Mouse (Mus musculus) gastrocnemius, postnatal 10 days (tissue): ENCODE data around the gene Gm9573. TPM values are rescaled to one million over a fixed set of nuclear protein-coding genes. Genes with fewer than 3 reads are reported as not detected.

Experiments used
- DNase-seq: peaks from one replicate; pipeline ENCODE4 v3.0.0; 2021; ENCODE audit warnings: mixed read lengths
- long read RNA-seq, 2 experiments: library from polyadenylated mRNA; stranded (forward); transcript quantifications; one replicate each; pipeline ENCODE4 v2.0.0; 2021
- total RNA-seq, 2 experiments: library from RNA; stranded (reverse); gene quantifications; 2 replicates each; pipeline ENCODE4 v1.2.3; 2021

Gene Gm9573
- not detected for total RNA-seq
- long read RNA-seq, experiment 1: 0 reads
- long read RNA-seq, experiment 2: 0 reads

DNA sequence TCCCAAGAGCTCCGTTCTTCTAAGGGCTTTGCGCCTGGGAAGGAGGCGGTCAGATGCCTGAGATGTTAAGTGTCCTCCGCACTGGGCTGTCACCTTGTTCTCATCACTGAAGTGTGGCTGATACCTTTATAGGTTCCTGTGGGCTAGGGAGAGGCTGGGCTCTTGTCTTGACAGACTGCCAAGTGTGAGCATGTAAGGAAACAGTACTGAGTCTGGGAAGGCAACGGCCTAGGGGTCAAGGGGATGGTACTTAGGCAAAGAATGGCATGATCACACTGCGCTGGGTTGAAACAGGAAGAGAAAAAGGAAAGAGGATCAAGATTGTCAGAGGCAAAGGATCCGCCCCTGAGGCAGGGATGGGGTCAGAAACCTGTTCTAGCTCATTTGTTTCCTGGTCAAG is at the start of gene Gm9573:
TSS of gene Gm9573 (minus strand) at position 101 of the 400 bp plus-strand sequence.
- DNase-seq: no peak

DNA sequence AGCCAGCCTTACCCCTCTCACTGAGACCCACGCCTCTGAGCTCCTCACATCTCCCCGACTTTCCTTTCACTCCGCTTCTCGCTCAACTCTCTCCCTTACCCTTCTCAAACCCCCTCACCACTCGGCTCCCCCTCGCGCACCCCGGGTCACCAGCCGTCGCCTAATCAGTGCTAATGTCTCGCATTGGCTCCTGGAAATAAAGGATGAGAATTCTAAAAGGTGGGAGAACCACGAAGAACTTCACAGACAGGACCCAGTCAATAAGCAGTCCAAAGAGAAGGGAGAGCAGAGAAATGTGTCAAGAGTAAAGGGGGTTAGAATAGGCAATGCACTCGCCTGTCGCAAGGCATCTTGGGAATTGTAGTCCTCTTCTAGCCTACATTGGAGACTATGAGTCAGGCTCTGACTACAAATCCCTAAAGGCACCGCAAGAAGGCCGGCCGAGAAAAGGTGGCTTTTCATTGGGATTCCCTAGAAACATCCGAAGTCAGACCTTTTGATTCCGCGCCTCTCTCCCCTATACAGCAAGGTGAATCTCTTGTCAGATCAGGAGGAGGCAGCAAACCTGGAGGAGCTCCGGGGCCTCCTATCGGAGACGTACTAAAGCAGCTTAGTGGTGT is 47.1 kb upstream of the Gm9573 start, which contains the start of gene Gtf2h4:
TSS of gene Gtf2h4 (minus strand) at position 324 of the 620 bp plus-strand sequence.
- peak; percentile 75 for DNase-seq

DNA sequence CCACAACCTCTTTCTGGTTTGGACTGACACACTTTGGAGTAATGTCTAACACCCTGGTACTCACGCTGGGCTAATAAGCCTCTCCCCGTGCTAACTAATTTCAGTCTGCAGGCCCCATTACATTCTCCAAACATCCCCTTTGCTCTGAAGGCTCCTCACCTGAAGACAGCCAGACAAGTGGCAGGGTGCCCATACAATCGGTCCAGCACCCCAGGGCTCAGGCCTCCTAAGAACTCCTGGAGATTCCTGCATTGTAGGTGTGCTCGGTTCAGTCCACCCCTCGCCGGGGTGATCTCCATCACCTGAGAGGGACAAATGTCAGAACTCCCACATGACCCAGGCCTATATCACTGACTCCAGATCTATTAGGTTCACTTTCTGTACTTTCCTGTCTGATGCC is 46.1 kb upstream of the Gm9573 start:
- no peak for DNase-seq

DNA sequence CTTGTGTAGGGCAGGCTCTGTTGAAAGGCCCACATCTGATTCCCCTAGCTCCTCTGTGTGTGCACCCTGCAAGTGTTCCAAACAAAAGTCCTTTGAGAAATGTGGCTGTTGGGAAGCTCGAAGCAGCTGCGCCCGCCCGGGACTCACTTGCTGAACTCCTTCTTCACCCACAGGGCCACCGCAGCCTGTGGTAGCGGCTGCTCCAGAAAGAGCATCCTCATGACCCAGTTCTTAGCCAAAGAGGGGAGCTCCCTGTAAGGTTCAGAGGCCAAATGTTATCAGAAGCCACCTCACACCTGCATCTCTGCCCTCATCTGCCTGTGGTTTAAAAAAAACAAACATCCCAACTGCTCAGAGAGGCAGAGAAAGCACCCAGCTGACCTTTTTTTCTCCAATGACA is 45.4 kb upstream of the Gm9573 start:
- no peak for DNase-seq

DNA sequence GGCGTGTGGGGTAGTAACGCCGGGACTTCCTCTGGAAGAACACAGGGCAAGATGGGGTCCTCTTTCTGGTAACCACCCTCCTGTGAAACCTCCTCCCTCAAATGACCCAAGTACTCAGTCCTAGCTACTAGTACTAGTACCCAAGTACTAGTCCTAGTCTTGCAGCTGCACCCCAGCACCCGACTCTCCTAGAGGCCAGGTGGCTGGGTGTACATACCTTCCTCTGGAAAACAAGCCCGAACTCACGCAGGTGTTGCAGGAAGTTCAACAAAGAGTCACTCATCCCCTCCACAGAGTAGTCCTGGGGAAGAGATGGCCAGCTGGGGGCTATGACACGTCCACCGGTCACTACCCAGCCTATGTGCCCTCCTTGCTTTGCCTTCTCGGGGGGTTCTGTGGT is 43.3 kb upstream of the Gm9573 start:
- no peak for DNase-seq

DNA sequence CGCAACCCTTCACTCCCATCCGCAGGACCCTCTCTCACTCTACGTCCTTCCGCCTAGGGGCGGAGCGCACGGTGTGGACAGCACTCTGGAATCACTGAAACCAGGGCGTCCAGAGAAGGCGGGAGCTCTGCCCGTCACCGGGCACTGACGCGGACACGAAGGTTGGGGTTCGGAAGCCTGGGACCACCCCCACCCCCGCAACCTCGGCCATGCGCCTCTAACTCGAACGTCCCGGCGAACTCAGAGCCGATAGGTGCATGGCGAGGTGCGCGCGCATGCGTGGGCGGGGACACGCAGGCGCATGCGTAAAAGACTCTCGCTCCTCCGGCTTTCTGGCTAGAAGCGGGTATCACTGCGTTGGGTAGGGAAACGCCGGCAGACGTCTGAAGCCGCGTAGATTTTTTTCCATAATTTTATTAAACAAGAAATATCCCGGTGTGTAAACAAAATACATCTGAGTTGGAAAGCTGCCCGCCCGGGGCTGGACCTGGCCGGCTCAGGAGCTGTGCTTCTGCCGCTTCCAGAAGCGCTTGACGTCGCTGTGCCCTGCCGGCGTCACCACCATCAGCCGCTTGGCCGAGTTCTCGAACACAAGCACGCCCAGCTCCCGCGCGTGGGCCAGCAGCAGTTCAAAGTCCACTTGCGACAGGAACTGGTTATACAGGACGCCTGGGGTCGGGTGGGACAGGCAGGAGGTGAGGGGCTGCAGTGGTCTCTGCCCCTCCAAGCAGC is 41.1 kb upstream of the Gm9573 start, which contains the start of gene Vars2:
TSS of gene Vars2 (minus strand) at position 259 of the 732 bp plus-strand sequence.
- DNase-seq: peak; percentile 97

DNA sequence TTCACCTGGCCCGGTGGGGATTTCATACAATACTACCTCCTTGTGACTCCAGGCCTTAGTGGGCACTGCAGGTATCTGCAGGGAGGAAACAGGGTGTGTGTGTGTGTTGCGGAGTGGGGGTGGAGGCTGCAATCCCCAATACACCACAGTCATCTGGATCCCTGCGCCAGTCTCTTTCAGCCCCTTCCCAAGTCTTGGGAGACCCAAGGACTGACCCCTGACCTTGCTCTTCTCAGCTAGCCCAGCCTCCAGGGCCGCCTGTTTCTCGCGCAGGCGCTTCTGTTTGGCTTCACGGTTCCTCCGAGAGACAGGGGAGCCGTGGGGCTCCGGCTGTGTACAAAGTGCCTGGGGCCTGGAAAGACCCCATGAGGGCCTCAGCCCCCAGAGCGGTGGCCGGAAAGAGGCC is 40.4 kb upstream of the Gm9573 start:
- DNase-seq: peak; percentile 36

DNA sequence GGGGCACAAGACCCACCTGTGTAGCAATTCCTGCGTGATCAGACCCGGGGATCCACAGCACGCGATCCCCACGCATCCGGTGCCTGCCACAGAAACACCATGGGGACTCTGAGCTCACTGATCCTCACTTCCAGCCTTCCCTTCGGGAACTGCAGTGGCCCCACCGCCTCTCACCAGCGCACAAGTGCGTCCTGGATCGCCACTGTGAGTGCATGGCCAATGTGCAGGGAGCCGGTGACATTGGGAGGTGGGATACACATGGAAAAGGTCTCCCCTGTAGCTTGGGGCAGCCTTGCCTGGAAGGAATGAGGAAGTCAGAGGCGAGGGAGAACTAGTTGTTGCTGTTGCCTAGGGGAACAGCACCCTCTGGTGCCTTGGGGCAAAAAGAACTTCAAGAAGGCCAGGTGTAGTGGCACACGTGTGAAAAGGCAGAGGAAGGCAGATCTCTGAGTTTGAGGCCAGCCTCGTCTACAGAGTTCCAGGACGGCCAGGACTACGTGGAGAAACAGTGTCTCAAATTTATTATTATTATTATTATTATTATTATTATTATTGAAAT is 39.6 kb upstream of the Gm9573 start:
- DNase-seq: no peak

DNA sequence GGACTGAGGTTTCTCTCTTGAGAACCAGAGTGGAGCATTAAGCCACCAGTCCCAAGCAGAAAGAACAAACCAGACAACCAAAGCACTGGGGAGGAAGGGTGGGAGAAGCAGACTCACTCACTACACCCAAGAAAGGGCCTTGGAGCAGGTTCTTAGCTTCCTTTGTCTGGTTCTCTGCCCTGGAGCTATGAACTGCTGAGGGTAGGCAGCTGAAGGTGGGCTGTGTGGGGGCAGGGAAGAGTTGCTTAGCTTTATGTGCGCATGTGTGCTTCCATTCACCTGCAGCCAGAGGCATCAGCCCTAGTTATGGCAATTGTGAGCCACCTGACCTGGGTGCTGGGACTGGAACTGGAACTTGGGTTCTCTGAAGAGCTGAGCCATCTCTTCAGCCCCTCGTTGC is 26.6 kb upstream of the Gm9573 start:
- no peak for DNase-seq

DNA sequence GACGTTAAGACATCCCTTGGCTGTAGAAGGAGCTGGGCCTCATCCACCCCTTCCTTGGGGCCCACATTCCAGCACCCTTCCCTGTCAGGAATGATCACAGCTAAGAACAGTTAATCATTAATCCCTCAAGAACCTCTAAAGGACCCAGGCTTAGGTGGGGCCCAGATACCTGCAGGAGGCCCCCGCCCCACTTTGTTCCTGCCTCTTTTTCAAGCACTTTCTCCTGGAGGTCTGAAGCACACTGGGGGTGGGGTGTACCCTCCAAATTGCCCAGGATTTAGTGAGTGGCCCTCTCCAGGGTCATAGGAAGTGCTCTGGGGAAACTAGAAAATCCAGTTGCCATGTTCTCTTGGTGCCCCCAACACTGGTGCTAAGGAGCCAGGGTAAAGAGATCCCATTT is 23.0 kb upstream of the Gm9573 start:
- DNase-seq: no peak

DNA sequence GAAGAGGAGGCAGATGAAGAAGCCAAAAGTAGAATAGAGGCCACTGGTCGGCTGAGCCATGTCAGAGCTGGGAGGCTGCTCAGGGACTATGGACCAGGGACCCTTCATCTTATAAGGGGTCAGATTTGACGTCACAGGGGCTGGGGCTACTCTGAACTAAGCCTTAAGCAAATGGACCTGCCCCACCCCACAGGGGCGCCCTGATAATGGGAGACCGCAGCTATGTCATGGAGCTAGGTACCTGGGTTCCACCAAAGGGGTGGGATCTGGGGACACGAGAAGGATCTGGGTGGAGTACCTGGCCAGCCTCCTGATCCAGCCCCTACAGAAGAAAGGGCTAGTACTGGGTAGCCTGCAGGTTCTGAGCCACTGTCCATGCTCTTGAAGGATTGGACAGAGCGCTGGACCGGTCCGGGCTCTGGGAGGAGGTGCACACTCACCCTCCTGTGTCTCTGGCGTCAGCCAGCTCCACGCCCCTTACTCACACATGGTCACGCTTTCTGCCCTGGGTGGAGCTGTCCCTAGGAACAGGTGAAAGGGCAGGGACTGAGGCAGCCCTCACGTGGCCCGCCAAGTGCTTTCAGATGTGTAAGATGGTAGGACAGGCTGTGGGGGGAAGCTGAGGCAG is 17.3 kb upstream of the Gm9573 start, which contains the start of gene Mucl3:
TSS of gene Mucl3 (minus strand) at position 87 of the 628 bp plus-strand sequence.
- no peak for DNase-seq

DNA sequence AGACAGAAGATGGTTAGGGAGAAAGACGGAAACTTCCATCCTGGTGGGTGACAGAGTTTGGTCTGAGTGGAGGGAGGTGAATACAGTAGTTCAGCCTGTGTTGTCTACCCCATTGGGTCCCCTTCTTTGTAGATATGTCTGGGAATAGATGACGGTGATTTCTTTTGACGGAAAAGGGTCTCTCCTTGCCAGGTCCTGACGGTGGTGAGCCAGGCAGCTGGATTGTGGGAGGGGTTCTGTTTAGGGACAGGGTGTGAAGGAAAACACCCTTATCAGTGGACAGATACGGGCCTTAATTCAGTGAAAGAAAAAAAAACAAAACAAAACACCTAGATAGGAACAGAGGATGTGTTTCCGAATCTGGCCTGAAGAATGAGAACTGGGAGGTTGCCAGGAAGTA is 12.9 kb upstream of the Gm9573 start:
- DNase-seq: no peak

DNA sequence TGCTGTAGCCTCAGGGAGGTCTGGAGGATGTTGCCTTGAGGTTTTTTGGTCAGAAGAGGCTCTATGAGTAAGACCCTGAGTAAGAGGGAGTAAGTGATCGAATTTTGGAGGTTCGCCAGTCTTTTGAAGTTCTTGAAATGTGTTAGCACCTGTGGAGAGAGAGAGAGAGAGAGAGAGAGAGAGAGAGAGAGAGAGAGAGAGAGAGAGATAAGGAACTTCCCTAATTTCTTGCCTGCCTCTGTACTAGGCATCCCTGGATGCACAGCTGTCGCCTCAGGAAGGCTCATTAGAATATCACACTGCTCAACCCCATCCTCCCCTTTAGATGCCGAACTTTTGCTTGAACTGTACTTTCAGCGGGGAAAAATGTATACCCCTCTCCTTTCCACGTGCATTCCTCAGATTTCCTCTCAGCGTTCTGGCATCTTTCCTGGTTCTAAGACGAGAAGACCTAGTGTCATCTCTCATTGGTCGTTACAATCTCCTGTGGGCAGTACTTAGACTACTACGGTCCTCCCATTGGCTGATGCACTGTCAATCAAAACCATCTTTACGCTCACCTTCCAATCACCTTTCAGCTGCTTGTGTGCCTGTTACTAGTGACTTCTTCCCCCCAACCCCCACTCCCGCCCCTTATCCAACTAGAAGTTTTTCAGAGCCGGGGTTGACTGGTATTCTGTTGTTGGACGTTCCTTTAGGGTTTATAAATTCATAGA is 12.2 kb upstream of the Gm9573 start:
- DNase-seq: peak; percentile 49

DNA sequence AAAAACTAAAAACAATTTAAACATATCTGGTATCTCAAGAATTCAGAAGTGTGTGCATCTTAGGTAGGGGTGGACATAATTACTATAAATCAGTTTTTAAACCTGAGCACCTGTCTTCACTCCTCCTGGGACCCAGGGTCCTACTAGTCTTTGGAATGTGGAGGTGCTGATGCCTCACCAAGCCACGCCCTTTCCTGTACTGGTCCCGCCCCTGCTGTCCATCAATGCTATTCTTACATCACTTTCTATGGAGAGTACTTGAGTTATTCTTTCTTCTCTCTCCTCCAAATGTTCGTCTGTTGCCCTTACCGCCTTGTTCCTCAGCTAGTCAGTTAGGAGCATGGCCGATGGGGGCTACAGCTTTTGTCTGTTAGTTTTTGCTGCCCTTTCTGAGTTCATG is 9.9 kb upstream of the Gm9573 start:
- DNase-seq: no peak

DNA sequence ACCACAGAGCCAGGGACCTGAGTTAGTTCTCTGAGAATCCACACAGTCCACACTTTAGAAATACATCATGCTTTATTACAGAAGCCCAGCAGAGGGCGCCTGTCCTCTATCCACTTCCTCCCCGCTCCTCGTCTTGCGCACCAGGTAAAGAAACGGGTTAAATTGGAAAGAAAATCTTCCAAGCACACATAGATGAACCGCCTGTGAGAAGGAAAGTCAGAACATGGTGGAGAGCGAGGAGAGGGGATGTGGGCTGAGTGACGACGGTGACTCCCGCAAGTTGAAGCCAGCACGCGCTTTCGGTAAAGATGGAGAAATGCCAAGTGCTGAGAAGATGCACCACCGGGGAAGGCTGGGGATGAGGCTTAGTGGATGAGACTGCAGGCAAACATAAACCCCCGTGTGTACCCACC is 9.3 kb upstream of the Gm9573 start:
- peak; percentile 67 for DNase-seq

DNA sequence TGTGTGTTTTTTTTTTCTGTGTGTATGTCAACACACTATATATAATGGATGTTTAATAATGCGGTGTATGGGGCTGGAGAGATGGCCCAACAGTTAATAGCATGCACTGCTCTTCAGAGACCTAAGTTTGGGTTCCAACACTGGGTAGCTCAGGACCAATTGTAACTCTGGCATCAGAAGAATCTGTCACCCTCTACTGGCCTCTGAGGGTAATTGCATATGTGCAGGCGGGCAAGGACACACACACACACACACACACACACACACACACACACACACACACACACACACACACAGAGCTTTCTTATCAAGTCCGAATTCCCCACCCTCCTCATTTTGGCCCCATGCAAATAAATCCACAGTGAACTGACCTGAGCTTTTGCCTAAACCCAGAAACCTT is 8.8 kb upstream of the Gm9573 start:
- DNase-seq: no peak

DNA sequence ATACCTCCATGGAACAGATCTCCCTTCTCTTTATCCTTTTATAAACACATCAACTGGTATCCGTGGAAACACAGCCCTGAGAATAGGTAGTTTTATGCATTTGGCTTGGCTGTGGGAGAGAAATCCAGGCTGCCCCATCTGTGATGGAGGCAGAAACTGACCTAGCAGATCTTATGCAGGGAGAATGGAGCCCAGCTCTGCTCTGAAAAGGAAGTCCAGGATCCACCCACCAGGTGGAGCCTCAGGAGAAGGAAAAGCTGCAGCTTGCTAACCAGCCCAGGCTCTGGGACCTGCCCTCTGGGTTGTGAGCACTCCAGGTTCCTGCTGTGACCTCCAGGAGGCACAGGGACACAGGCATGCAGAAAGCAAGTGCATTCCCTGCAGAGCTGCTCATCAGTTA is 7.6 kb upstream of the Gm9573 start:
- DNase-seq: no peak

DNA sequence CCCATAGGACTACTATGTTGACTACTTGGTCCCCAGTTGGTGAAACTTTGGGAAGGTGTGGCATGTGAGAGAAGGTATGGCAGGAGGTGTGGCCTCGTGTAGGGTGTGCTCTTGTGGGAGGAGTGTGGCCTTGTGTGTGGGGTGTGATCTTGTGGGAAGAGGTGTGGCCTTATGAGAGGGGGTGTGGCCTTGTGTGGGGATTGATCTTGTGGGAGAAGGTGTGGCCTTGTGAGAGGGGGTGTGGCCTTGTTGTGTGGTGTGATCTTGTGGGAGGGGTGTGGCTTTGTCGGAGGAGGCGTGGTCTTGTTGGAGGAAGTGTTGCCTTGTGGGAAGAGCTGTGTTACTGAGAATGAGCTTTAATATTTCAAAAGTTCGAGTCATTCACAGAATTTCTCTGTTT is 9.3 kb downstream of the Gm9573 start:
- DNase-seq: no peak

DNA sequence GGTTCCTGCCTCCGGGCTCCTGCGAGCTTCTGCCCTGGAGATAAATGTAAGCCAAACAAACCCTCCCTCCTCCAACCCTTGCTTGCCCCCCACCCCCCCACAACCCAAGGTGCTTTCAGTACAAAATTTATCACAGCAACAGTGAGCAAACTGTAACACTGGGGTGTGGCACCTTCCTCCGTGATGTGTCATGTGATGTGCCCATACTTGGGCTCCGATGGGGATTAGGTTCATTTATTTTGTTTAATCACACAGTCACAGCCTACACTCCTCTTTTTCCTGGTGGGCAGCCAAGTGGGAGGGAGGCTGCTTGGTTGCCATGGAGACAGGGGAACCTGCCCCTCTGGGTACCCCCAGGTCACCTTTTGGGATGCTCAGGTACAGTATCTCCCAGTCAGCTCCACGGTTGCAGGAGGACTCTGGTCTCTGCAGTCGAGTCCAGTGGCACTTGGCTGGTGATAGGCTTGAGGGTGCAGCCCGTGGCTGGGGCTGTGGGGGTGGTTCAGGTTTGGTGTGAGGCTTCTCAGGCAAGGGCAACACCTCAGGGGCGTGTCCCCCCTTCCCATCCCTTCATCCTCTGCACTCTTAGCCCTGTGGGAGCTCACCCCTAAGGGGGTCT is 24.6 kb downstream of the Gm9573 start:
- DNase-seq: no peak

DNA sequence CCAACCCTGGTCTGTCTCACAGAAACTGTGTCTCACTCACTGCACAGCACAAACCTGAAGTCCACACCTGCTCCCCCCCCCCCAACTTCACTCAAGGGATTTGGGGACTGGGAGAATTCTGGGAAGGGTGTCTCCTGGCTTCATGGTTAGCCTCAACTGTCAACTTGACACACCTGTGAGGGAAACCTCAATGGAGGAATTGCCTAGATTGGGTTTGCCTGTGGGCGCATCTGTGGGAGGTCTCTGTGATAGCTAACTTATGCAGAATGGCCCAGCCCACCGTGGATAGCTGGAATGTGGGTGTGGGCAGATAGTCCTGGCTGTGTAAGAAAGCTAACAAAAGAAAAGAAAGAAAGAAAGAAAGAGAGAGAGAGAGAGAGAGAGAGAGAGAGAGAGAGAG is 25.2 kb downstream of the Gm9573 start, which contains the start of gene Sfta2:
TSS of gene Sfta2 (plus strand) at position 301 of the 400 bp plus-strand sequence.
- DNase-seq: no peak

DNA sequence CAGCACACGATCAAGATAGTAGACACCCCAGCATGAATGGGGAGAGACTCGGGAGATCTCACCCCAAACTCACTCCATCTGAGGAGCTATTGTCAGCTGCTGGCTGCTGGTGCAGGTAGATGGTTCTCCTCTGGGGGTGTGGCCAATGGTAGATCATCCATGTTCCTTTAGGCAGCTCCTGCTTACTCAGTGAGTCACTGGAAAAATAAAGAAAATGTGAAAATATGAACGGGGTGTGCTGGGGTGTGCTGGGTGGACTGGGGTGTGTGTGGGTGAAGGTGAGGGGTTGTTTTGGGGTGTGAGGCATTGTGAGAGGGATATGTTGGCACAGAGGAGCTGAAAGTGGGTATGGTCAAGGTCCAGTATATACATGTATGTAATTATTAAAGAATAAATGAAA is 29.0 kb downstream of the Gm9573 start:
- no peak for DNase-seq

DNA sequence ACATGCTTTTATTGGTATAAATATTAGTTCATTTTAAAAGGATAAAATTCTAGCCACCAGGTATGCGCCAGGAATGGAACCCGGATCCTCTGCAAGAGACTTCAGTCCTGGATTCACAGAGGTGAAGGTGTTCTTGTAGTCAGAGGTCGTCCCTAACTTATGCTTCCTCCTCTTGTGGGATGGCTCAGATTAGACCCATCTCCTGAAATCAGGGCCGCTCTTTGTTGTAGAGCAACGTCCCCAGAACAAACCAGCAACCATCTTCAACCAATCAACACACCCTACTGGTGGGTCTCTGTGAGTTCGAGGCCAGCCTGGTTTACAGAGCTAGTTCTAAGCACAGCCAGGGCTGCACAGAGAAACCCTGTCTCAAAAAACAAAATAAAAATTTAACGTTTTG is 32.0 kb downstream of the Gm9573 start:
- no peak for DNase-seq
